19 mouse cellular contexts compared by ENCODE assay signal in the genomic region with DNA sequence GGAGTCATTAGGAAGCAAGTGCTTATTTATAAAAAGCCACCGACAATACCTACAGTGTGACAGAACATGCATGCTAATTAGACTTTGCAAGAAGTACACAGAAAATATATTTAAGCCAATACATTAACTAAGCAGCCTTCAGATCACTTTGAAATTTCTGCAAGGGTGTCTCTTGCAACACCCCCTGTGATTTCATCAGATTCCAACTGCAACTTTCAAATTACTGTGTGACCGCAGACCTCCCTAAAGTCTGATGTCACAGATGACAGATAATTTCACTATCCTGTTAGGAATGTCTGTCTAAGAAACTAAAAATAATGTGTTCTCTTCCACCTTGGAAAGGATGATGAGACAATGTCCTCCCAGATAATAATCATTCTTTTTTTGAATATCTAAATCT. TPM values are rescaled to one million over a fixed set of nuclear protein-coding genes. Genes with fewer than 3 reads are reported as not detected.
DNase-seq lines count a peak whose midpoint lies in the region; ATAC-seq lines count a peak whose summit lies in the region.
"Had no signal": no experiment of that assay in that cellular context is flagged by ENCODE, and none has a peak within 500 bp of the region (broad histone marks: within the 10 kb centered on the region; RNA-seq: fewer than 3 reads in every experiment).

No protein-coding gene starts in this region.

- DNase-seq in adrenal gland, adult 2 months = peak; percentile 24
- no peak for DNase-seq in adrenal gland, adult 18-20 months (ENCODE audit: low spot score in 2 of 2)
- peak; percentile 18 for DNase-seq in 3T3-L1 (ENCODE audit: low read depth, low spot score)
- peak; percentile 47 for DNase-seq in MN1 (ENCODE audit: low spot score)
- no peak for DNase-seq in kidney, postnatal 36 days
- DNase-seq in layer of hippocampus, adult 9-10 months (ENCODE audit: low spot score) = no peak
- DNase-seq: adrenal gland, postnatal 10 days; cerebellum, adult 11-12 months; cerebellum, adult 9-10 months; cerebellum, postnatal 36 days; gastrocnemius, adult 2 months; gastrocnemius, postnatal 25 days; heart, postnatal 4 days had no signal

- peak; percentile 73 for ATAC-seq in megakaryocyte, adult 5-6 weeks (ENCODE audit: poor library complexity, severe bottlenecking)
- ATAC-seq in inflammation-experienced regulatory T-cells, adult 6 months = no peak
- ATAC-seq: activated CD4-positive, CD25-positive, alpha-beta regulatory T cell, adult 4 months; forebrain, embryonic 13.5 days; intestine, postnatal 0 days; Patski had no signal

RNA-seq across cellular contexts. Expression of gene Fyn, which starts 44.4 kb away (rescaled TPM):
- total RNA-seq in adrenal gland, adult 2 months (2021) = 10 to 100 TPM; 37.9 to 56.2 TPM
- polyA plus RNA-seq in adrenal gland, adult 2 months (2012; rRNA removed) = 22.7 and 27.9 TPM in 2 replicates
- total RNA-seq in adrenal gland, adult 18-20 months (2021) = 10 to 100 TPM; 41.4 to 46.2 TPM
- total RNA-seq in megakaryocyte, adult 5-6 weeks (2015) = 19.5 and 21.3 TPM in 2 replicates
- 28.9 and 36.3 TPM in 2 replicates for total RNA-seq in megakaryocyte, adult 5-6 weeks (2017)
- 100 to 1,000 TPM; 100 to 133 (median 132) TPM for polyA plus RNA-seq in inflammation-experienced regulatory T-cells, adult 6 months (2017; shearing (Covaris generic))

Comparison
In these comparisons a context has a peak if more than half of its experiments do, and no peak if none do; other contexts are left out.
1. DNase-seq: peak in adrenal gland, adult 2 months (single experiment), 3T3-L1 (single experiment) and MN1 (single experiment); none in adrenal gland, adult 18-20 months (0 of 2), kidney, postnatal 36 days (0 of 2) and layer of hippocampus, adult 9-10 months (single experiment).